Comparison of ENCODE assay signal across 8 mouse cellular contexts in the genomic region with DNA sequence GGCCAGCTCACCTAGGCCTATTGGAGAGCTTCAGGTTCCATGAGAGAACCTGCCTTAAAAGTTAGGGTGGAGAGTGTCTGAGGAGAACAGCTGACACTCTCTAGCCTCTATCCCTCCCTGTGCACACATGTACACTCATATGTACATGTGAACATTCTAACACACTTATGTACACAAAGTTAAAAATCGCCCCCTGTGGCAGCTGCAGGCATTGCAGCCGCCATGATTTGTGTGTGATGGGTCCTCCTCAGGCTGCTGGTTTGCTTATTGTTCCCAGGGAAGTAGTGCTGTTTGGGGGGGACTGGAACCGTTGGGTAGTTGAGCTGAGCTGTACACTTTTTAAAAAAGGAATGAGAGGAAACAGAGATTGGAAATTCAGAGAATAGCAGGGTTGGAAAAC. TPM values are rescaled to one million over a fixed set of nuclear protein-coding genes. Genes with fewer than 3 reads are reported as not detected.
DNase-seq lines count a peak whose midpoint lies in the region; ATAC-seq lines count a peak whose summit lies in the region.

No protein-coding gene starts in this region.

- no peaks in the 10 kb centered on the region for H3K27me3 ChIP-seq in liver, embryonic 12.5 days (replicated peaks)

- intact Hi-C loops in left cerebral cortex, postnatal 14 days (cut with DNase I) = loop anchor here (5.0 kb wide), 1 partner anchor 145 kb away; no protein-coding TSS in a partner anchor

- H3K4me1 ChIP-seq in liver, embryonic 12.5 days = no peaks in the 10 kb centered on the region

- DNase-seq in liver = peak; percentile 40
- DNase-seq in MN1 (ENCODE audit: low spot score) = peak; percentile 8
- peak; percentile 32 for DNase-seq in c-Kit-positive CD71-positive TER-119-negative erythroid progenitor cells, embryonic 14.5 days (ENCODE audit: low read depth)
- DNase-seq in gastrocnemius, postnatal 10 days = peak; percentile 63
- peak; percentile 64 to 80 for DNase-seq in left cerebral cortex, postnatal 14 days (ENCODE audit: low spot score in 2 of 2)
- DNase-seq in ovary, postnatal 14 days (ENCODE audit: low spot score) = peak; percentile 27

- WGBS in liver, embryonic 12.5 days (ENCODE audit: insufficient replicate concordance) = 5% methylated on average over 3 of the region's 3 CpGs

- no peak overlapping the region for H3K9ac ChIP-seq in liver, embryonic 12.5 days

- no peak for ATAC-seq in liver, embryonic 12.5 days
- ATAC-seq in erythroid progenitor cell, adult 5-6 weeks (replicated peaks; ENCODE audit: low FRiP score, poor library complexity, severe bottlenecking) = no peak

- no peak overlapping the region for H3K4me3 ChIP-seq in liver, embryonic 12.5 days

- no peaks in the 10 kb centered on the region for H3K36me3 ChIP-seq in liver, embryonic 12.5 days

- H3K4me2 ChIP-seq in liver, embryonic 12.5 days = no peak overlapping the region

- no peak overlapping the region for H3K27ac ChIP-seq in liver, embryonic 12.5 days

- no peaks in the 10 kb centered on the region for H3K9me3 ChIP-seq in liver, embryonic 12.5 days (replicated peaks)

RNA-seq across cellular contexts. Expression of a gene that starts 14.1 kb away (rescaled TPM):
- polyA plus RNA-seq in liver, embryonic 12.5 days (2016; fragmentation: Nextera tagmentation; extraction: Ambion mirVana) = 4.2 and 4.4 TPM in 2 replicates
- total RNA-seq in gastrocnemius, postnatal 10 days (2021) = 10 to 100 TPM; 27.3 to 37.4 TPM
- total RNA-seq in left cerebral cortex, postnatal 14 days (2021) = 10 to 100 TPM; 12.3 to 13.2 TPM
- 0.36 and 0.42 TPM in 2 replicates for total RNA-seq in erythroid progenitor cell, adult 5-6 weeks (2015; ENCODE audit: low replicate concordance)
- 0.39 TPM in 1 of 2 replicates, not detected in the other for total RNA-seq in erythroid progenitor cell, adult 5-6 weeks (2017; ENCODE audit: low replicate concordance)

Comparison
In these comparisons a context has a peak if more than half of its experiments do, and no peak if none do; other contexts are left out.
1. DNase-seq: peak in every context shown above with its lines; median percentile 72 in left cerebral cortex, postnatal 14 days; 63 in gastrocnemius, postnatal 10 days; 40 in liver; 32 in c-Kit-positive CD71-positive TER-119-negative erythroid progenitor cells, embryonic 14.5 days; 27 in ovary, postnatal 14 days; 8 in MN1.
2. RNA of a gene that starts 14.1 kb away (total RNA-seq): 27.3 to 37.4 TPM in gastrocnemius, postnatal 10 days and 12.3 to 13.2 TPM in left cerebral cortex, postnatal 14 days; 0.36 to 0.42 TPM in erythroid progenitor cell, adult 5-6 weeks; every median in the first group is over 4 times any median in the second.